Mouse (Mus musculus): ENCODE measurements around the gene Iqck.

DNA sequence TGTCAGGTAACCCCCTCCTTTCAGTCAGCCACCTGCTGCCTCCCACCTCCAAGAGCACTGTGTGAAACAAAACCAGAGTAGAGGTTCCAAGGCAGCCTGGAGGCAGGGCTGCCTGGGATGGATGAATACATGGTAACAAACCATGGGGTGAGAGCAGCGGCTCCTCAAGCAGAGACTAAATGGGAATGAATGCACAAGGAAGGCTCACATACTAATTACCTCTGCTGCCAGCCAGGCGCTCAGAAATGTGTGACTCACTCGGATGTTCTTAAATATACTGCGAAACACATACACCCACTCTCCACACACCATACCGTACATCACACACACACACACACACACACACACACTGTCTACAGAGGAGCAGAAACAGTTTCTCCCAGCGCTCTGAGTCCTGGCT lies 134.7 kb downstream of the Iqck start:
- TF ChIP-seq ZC3H11A (IDR thresholded peaks at IDR 0.05; ENCODE audit: borderline replicate concordance, low read depth, low read length) (no peak), HCFC1 (IDR thresholded peaks at IDR 0.05; ENCODE audit: borderline replicate concordance, insufficient read depth, low read length) (no peak)

Measured in ES-E14 (cell line).